Mouse (Mus musculus): Measurements from ENCODE around the gene Slirp. TPM values are rescaled to one million over a fixed set of nuclear protein-coding genes. Genes with fewer than 3 reads are reported as not detected.

Gene Slirp
- polyA plus RNA-seq, 1 experiment from 2014 or later = 158 TPM

DNA sequence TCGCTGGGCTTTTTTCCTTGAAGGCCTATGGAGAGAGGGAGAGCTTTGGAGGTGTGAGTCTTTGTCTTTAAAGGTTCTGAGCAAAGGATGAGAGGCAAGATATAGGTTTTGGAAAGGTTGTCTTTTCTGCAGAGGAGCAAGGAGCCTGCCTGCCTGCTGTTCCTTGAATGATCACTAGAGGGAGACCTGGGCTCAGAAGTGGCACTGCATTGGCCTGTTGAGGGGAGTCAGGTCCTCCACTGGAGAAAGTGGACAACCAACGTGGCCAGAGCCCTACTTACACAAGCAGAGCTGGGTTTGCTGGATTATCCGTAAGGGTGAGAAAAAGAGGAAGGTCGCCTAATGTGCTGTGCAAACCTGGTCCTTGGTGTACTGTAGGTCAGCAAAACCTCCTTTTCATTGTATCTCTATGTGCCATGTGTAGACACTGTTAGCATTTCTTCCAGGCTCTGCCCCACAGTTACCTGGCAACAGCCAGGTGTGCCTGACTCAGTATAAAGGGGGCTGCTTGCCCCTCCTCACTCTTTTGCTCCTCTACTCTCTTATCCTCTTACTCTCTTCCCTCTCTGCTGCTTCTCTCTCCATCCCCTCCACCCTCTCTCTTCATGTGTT lies 30.4 kb upstream of the Slirp start:
- peaks cover 15% of the 10 kb centered on the region; the same call in 1 of the 2 replicates for H3K4me1 ChIP-seq (replicated peaks)
- no peak overlapping the region for H3K4me3 ChIP-seq (replicated peaks)
- no peak overlapping the region for H3K27ac ChIP-seq (replicated peaks)
- no peaks in the 10 kb centered on the region for H3K9me3 ChIP-seq (replicated peaks)
- no peaks in the 10 kb centered on the region for H3K36me3 ChIP-seq (replicated peaks)
- no peak for ATAC-seq (ENCODE audit: insufficient read depth)
- 0 out of 2 replicates have a peak, but pooled peaks cover 6% of the 10 kb centered on the region for H3K27me3 ChIP-seq
- no peak overlapping the region for H3K4me2 ChIP-seq
- WGBS (ENCODE audit: insufficient replicate concordance) = 7% methylated on average over 4 of the region's 4 CpGs
- H3K9ac ChIP-seq = no peak overlapping the region

DNA sequence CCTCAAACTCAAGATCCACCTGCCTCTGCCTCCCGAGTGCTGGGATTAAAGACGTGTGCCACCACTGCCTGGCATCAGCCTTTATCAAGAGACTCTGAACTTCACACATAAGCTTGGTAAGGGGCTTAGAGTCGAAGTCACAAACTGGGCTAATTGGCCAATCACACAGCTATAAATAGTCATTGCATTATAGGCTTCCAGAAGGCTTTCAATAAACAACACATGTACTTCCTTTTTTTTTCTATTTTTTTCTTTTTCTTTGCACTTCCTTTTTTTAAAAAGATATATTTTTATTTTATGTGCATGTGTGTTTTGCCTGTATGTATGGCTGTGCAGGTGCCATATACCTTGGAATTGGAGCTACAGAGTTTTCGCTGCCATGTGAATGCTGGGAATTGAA lies 28.3 kb upstream of the Slirp start:
- Histone ChIP-seq H3K9me3 (replicated peaks) (no peaks in the 10 kb centered on the region), H3K4me1 (replicated peaks) (peaks cover 23% of the 10 kb centered on the region), H3K27ac (replicated peaks) (no peak overlapping the region), H3K27me3 (0 out of 2 replicates have a peak, but pooled peaks cover 4% of the 10 kb centered on the region), H3K36me3 (replicated peaks) (no peaks in the 10 kb centered on the region), H3K4me3 (replicated peaks) (no peak overlapping the region), H3K9ac (no peak overlapping the region), H3K4me2 (no peak overlapping the region)
- WGBS (ENCODE audit: insufficient replicate concordance) = 43% methylated on average over 4 of the region's 4 CpGs
- ATAC-seq (ENCODE audit: insufficient read depth) = no peak

DNA sequence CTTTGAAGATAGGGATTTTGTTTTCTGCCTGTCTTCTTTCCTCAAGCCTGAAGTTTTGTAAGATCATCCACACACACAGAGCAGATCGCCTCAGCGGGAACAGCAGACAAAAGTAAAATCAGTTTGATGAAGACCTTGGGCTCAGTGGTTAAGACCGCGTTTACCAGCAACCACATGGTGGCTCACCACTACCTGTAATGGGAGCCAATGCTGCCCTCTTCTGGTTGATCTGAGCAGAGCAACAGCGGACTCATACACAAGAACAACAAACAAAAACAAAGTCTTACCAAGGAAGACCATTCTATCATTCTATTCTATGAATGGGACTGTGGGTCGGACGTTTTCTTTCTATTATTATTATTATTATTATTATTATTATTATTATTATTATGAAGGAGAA lies 27.0 kb upstream of the Slirp start:
- no peak overlapping the region for H3K27ac ChIP-seq (replicated peaks)
- no peak overlapping the region for H3K4me3 ChIP-seq (replicated peaks)
- H3K4me1 ChIP-seq (replicated peaks) = peaks cover 15% of the 10 kb centered on the region
- H3K9ac ChIP-seq = no peak overlapping the region
- no peaks in the 10 kb centered on the region for H3K9me3 ChIP-seq (replicated peaks)
- H3K4me2 ChIP-seq = no peak overlapping the region
- H3K27me3 ChIP-seq = no peaks in the 10 kb centered on the region
- 0 out of 2 replicates have a peak, but pooled peaks have one; percentile 34 for ATAC-seq (ENCODE audit: insufficient read depth)
- H3K36me3 ChIP-seq (replicated peaks) = no peaks in the 10 kb centered on the region
- 10% methylated on average over 7 of the region's 7 CpGs for WGBS (ENCODE audit: insufficient replicate concordance)

DNA sequence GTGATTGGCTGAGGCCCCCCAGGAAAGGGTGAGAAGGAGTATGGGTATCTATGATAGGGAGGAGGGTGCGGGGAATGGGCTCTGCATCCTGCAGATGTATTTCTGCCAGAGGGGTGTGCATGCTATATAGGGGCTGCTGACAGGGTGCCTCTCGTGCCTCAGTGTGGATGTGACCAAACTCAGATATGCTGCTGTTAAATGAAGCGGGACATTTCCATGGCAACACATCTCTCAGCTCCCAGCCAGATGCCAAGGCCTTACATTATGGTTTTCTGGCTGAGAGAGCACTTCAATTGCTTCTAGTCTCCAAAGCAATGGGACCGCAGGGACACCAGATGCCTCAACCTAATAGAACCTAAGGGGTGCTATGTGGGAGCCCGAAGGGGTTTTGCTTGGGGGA lies 24.8 kb upstream of the Slirp start:
- ATAC-seq (ENCODE audit: insufficient read depth) = no peak
- H3K9me3 ChIP-seq (replicated peaks) = no peaks in the 10 kb centered on the region
- H3K9ac ChIP-seq = no peak overlapping the region
- H3K27me3 ChIP-seq = no peaks in the 10 kb centered on the region
- peaks cover 21% of the 10 kb centered on the region for H3K4me1 ChIP-seq (replicated peaks)
- WGBS (ENCODE audit: insufficient replicate concordance) = 74% methylated on average over 5 of the region's 5 CpGs
- no peak overlapping the region for H3K27ac ChIP-seq (replicated peaks)
- no peak overlapping the region for H3K4me3 ChIP-seq (replicated peaks)
- H3K4me2 ChIP-seq = no peak overlapping the region
- H3K36me3 ChIP-seq (replicated peaks) = peaks cover 6% of the 10 kb centered on the region; the same call in 1 of the 2 replicates

DNA sequence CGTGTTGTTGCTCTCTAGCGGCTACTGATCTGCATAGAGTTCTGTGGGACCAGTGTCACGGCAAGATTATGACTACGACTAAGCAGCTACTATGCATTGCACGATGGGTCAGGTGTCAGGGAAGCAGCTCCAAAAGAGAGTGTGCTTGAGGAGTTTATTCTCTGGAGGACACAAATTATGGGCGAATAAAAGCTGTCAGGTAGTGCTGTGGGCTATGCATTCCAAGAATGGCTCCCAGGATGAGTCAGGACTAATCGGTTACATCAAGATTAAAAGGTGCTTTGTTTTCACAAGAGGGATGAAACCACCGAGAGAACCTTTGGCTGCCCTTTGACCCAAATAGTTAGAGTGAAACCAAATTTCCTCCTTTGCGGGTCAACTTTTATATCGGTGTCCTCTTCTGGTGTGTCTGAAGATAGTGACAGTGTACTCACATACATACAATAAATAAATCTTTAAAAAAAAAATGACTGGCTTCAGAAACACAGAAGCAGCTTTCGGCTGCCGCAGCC lies 23.7 kb upstream of the Slirp start:
- no peak for ATAC-seq (ENCODE audit: insufficient read depth)

DNA sequence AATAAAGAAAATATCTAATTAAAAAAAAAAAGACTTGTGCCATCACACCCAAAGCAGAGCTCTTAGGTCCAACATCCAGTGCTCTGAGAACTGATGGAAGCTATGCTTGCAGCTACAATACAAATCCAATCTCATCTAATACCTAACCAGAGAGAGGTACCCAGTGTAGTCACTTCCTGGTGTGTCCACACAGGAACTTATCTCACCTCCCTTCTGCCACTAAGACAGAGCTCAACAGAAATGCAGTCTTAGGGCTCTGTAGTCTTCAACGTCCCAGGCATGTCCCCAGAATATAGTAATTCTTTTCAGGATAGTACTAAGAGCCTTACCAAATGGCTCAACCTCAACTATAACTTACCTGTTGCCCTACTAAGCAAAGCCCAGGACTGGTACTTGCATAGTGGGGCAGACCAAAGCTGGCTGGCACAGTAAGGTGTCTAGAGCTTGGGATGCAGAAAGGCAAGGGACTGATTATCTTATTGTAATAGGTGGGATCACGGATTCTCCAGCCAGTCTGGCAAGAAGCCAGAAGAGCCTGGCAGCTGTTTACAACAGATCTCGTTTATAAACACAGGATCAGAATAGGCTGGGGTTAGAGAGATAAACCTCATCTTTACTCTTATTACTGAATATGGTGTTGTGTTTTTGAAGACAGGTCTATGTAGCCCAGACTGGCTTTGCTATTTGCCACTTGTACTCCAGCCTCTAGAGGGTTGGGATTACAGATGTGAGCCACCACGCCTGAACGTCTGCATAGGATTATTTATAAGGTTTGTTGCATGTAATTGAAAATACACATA lies 21.8 kb upstream of the Slirp start:
- Histone ChIP-seq H3K27me3 (no peaks in the 10 kb centered on the region), H3K4me1 (replicated peaks) (peaks cover 21% of the 10 kb centered on the region), H3K9me3 (replicated peaks) (no peaks in the 10 kb centered on the region), H3K27ac (replicated peaks) (no peak overlapping the region), H3K36me3 (replicated peaks) (peaks cover 25% of the 10 kb centered on the region), H3K9ac (no peak overlapping the region), H3K4me3 (replicated peaks) (no peak overlapping the region), H3K4me2 (no peak overlapping the region)
- WGBS (ENCODE audit: insufficient replicate concordance) = 48% methylated on average over 5 of the region's 5 CpGs
- 0 out of 2 replicates have a peak, but pooled peaks have one; percentile 33 for ATAC-seq (ENCODE audit: insufficient read depth)

More for the DNA sequence above, 23.7 kb upstream of the Slirp start:
- Histone ChIP-seq H3K9me3 (replicated peaks) (no peaks in the 10 kb centered on the region), H3K27me3 (no peaks in the 10 kb centered on the region), H3K4me3 (replicated peaks) (no peak overlapping the region), H3K9ac (no peak overlapping the region), H3K36me3 (replicated peaks) (peaks cover 13% of the 10 kb centered on the region), H3K4me1 (replicated peaks) (peaks cover 21% of the 10 kb centered on the region), H3K27ac (replicated peaks) (no peak overlapping the region), H3K4me2 (no peak overlapping the region)
- WGBS (ENCODE audit: insufficient replicate concordance) = 43% methylated on average over 12 of the region's 12 CpGs

DNA sequence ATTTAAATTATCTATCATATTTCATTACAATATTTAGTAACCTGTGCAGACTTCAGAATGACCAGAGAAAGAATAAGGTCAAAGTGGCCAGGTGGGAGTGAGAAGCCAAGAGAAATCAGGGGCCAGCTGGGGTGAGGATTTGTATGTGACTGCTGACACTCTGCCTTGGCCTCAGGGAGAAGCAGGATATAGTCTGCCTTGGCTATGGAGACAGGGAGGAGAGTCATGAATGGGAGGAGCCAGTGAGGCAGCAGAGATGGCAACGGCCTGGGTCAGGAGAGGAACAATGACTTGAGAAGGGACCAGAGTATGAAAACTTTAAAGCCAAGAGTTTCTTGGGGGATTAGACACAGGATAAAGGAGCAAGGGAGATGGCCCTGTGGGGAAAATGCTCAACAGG lies 20.0 kb upstream of the Slirp start:
- Histone ChIP-seq H3K4me2 (no peak overlapping the region), H3K27me3 (no peaks in the 10 kb centered on the region), H3K36me3 (replicated peaks) (peaks cover 42% of the 10 kb centered on the region), H3K27ac (replicated peaks) (no peak overlapping the region), H3K9me3 (replicated peaks) (no peaks in the 10 kb centered on the region), H3K4me1 (replicated peaks) (peaks cover 21% of the 10 kb centered on the region), H3K4me3 (replicated peaks) (no peak overlapping the region), H3K9ac (no peak overlapping the region)
- ATAC-seq (ENCODE audit: insufficient read depth) = no peak
- 38% methylated on average over 1 of the region's 1 CpGs for WGBS (ENCODE audit: insufficient replicate concordance)

DNA sequence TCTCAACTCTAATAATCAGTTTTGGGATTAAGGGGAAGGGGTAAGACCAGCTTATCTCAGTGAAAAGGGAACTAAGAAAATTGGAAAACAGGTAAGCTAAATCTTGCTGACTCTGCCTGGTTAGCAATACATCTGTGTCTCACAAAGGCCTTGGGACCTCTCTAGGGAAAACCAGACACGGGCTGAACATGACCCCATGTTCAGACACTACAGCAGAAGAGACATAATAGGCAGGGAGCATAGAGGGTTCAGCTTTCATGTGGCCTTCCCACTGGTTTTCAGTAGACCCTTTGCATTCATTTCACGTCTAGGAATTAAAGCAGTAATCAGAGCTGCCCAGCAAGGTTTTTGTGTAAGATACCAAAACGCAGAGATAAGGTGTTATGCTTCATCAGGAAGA lies 19.2 kb upstream of the Slirp start:
- no peak for ATAC-seq (ENCODE audit: insufficient read depth)
- WGBS (ENCODE audit: insufficient replicate concordance) = 29% methylated on average over 3 of the region's 3 CpGs
- H3K9me3 ChIP-seq (replicated peaks) = no peaks in the 10 kb centered on the region

DNA sequence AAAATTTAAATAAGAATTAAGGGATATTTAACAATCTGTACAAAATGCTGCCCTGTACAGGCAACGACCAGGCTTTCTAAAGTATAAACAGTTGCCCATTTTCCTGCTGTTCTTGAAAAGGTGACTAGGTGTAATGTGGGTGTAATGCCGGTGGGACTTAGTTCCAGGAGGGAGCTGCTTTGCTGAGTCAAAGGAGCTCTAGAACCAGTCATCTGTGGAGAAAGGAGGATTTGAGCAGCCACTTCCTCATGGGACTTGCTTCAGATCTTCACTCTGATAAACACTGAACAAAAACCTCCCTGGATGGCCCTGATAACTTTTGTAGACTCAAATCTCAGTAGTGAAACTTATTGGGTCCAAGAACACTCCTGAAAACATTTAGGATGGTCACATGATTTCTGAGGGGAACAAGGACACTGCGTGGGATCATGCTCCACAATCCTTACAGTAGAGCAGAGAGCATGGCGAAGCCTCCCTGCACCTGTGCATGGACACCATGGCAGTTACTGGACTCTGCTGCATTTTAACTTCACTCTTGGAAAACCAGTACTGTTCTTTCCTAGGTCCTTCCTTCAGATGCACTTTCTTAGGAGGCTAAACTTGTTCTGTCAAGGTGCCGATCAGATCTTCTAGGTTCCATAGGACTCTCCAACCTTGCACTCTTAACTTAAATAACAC lies 17.2 kb upstream of the Slirp start:
- H3K4me3 ChIP-seq (replicated peaks) = no peak overlapping the region
- H3K9ac ChIP-seq = no peak overlapping the region
- 0 out of 2 replicates have a peak, but pooled peaks cover 5% of the 10 kb centered on the region for H3K4me1 ChIP-seq (replicated peaks)
- WGBS (ENCODE audit: insufficient replicate concordance) = 82% methylated on average over 5 of the region's 5 CpGs
- H3K27ac ChIP-seq (replicated peaks) = no peak overlapping the region
- no peak for ATAC-seq (ENCODE audit: insufficient read depth)
- H3K9me3 ChIP-seq (replicated peaks) = no peaks in the 10 kb centered on the region
- H3K4me2 ChIP-seq = no peak overlapping the region
- H3K27me3 ChIP-seq = no peaks in the 10 kb centered on the region
- H3K36me3 ChIP-seq (replicated peaks) = peaks cover 69% of the 10 kb centered on the region

More for the DNA sequence above, 19.2 kb upstream of the Slirp start:
- Histone ChIP-seq H3K36me3 (replicated peaks) (peaks cover 50% of the 10 kb centered on the region), H3K4me3 (replicated peaks) (no peak overlapping the region), H3K4me1 (replicated peaks) (peaks cover 15% of the 10 kb centered on the region), H3K27ac (replicated peaks) (no peak overlapping the region), H3K9ac (no peak overlapping the region), H3K27me3 (no peaks in the 10 kb centered on the region), H3K4me2 (no peak overlapping the region)

DNA sequence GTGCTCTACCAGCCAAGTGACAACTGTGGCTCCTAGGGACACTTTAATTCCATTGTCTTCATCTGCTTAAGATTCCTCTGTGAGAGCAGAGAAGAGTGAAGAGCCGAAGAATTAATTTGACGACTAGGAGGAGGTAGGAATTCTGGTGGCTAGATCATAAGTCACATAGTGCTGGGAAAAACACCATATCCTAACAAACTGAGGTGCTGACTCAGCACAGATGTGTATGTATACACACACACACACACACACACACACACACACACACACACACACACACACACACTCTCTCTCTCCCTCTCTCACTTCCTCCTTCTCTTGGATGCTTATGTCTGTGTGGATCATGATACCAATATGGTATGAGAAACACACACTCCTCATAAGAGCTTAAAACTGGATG lies 15.4 kb upstream of the Slirp start:
- ATAC-seq (ENCODE audit: insufficient read depth) = no peak
- no peaks in the 10 kb centered on the region for H3K27me3 ChIP-seq
- H3K36me3 ChIP-seq (replicated peaks) = peaks cover 85% of the 10 kb centered on the region
- H3K4me1 ChIP-seq (replicated peaks) = no peaks in the 10 kb centered on the region
- WGBS (ENCODE audit: insufficient replicate concordance) = 96% methylated on average over 2 of the region's 2 CpGs
- H3K9me3 ChIP-seq (replicated peaks) = no peaks in the 10 kb centered on the region
- H3K4me2 ChIP-seq = no peak overlapping the region
- no peak overlapping the region for H3K4me3 ChIP-seq (replicated peaks)
- H3K27ac ChIP-seq (replicated peaks) = no peak overlapping the region
- H3K9ac ChIP-seq = no peak overlapping the region

DNA sequence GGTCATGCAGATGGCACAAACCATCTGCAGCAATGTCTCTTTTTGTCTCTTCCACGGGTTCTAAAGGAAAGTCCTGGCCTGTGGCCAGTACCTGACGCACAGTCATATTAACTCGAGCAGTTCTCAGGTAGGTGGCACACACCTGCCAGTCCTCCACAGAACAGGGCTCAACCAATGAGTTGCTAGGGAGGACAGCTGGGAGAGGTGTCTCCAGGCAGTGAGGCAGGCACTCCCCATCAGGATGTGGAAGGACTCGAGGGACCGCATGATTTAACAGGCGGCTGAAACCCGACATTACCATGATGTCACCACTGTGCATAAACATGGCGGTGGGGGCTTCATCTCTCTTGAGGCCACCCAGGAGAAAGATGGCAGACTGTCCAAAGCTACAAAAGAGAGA lies 14.8 kb upstream of the Slirp start:
- no peak for ATAC-seq (ENCODE audit: insufficient read depth)
- 76% methylated on average over 8 of the region's 8 CpGs for WGBS (ENCODE audit: insufficient replicate concordance)
- peaks cover 87% of the 10 kb centered on the region for H3K36me3 ChIP-seq (replicated peaks)
- H3K27me3 ChIP-seq = no peaks in the 10 kb centered on the region
- no peak overlapping the region for H3K4me3 ChIP-seq (replicated peaks)
- H3K4me2 ChIP-seq = no peak overlapping the region
- no peak overlapping the region for H3K9ac ChIP-seq
- H3K9me3 ChIP-seq (replicated peaks) = no peaks in the 10 kb centered on the region
- no peak overlapping the region for H3K27ac ChIP-seq (replicated peaks)
- no peaks in the 10 kb centered on the region for H3K4me1 ChIP-seq (replicated peaks)

Data from liver, embryonic 15.5 days (tissue).